Mouse (Mus musculus): ENCODE results near the gene Arhgap8. TPM values are rescaled to one million over a fixed set of nuclear protein-coding genes. Genes with fewer than 3 reads are reported as not detected.
A peak's percentile ranks its signal among the peaks of the same experiment; 100 is the strongest.

Arhgap8 gene
- total and polyA plus RNA-seq, 3 experiments = 0.08 TPM; not detected in 2

GRCm38 (mm10) chr15:84754987-84755386, 35.1 kb downstream of the Arhgap8 start:
- dilution Hi-C loops (cut with MboI; ENCODE audit: extremely low pct_ligation_motif_present, extremely low pct_unique_long_range_greater_than_20kb, low sequenced_read_pairs) (no loop called here), in situ Hi-C loops (cut with MboI; ENCODE audit: low pct_ligation_motif_present, low pct_unique_long_range_greater_than_20kb, low sequenced_read_pairs) (loop anchor here (10.0 kb wide), 1 partner anchor 170 kb away; the partner anchor contains the start of genes Gm29666 and Nup50)
- Histone ChIP-seq H3K4me3 (replicated peaks in 1 of 3; ENCODE audit: low read depth in 2 of 3, low read length in 2 of 3, poor library complexity in 1 of 3) (no peak overlapping the region), H3K9me3 (replicated peaks; ENCODE audit: low read length) (no peaks in the 10 kb centered on the region), H3K27me3 (replicated peaks) (peaks cover 32% of the 10 kb centered on the region), H3K4me1 (ENCODE audit: control insufficient read depth in 1 of 2, insufficient read depth in 2 of 2) (peaks cover 0 to 4% of the 10 kb centered on the region in 2 experiments; a peak in 1 of 4 replicates), H3K9ac (ENCODE audit: insufficient read depth, low read depth) (no peak overlapping the region), H3K36me3 (replicated peaks in 1 of 2; ENCODE audit: control insufficient read depth in 1 of 2, insufficient read depth in 1 of 2, low read length in 1 of 2) (no peaks in the 10 kb centered on the region), H3K27ac (ENCODE audit: insufficient read depth, low read depth) (no peak overlapping the region), H3K4me2 (ENCODE audit: insufficient read depth, low read depth, poor library complexity, severe bottlenecking) (no peak overlapping the region), H3K79me2 (replicated peaks; ENCODE audit: control insufficient read depth, extremely low read depth, insufficient read depth, poor library complexity, severe bottlenecking) (no peaks in the 10 kb centered on the region)
- peak; percentile 87 for TF ChIP-seq RAD21 (IDR thresholded peaks at IDR 0.05; ENCODE audit: low read depth, low read length)
- peak; percentile 78 for TF ChIP-seq SMC3 (IDR thresholded peaks at IDR 0.05; ENCODE audit: low read depth, low read length)
- peak; percentile 34; the same call in 1 of the 2 replicates for TF ChIP-seq NELFE (IDR thresholded peaks at IDR 0.05; ENCODE audit: low read depth, low read length)
- peak; percentile 75; the same call in 1 of the 2 replicates for TF ChIP-seq MAZ (IDR thresholded peaks at IDR 0.05; ENCODE audit: low read depth, low read length)
- TF ChIP-seq MEF2A (IDR thresholded peaks at IDR 0.05; ENCODE audit: borderline replicate concordance, low read depth, low read length) = no peak
- TF ChIP-seq CTCF (conservative IDR thresholded peaks at IDR 0.05 in 1 of 2, IDR thresholded peaks at IDR 0.05 in 1 of 2; ENCODE audit: low read depth in 2 of 2, low read length in 2 of 2) = peak; percentile 75 to 91
- no peak for TF ChIP-seq TCF12 (IDR thresholded peaks at IDR 0.05; ENCODE audit: low read depth, low read length)
- peak; percentile 51 for DNase-seq (ENCODE audit: extremely low read depth)

GRCm38 (mm10) chr15:84756426-84756825, 36.6 kb downstream of the Arhgap8 start:
- no peak overlapping the region for H3K9ac ChIP-seq (ENCODE audit: insufficient read depth, low read depth)

More at GRCm38 (mm10) chr15:84756426-84756825, 36.6 kb downstream of the Arhgap8 start:
- Histone ChIP-seq H3K79me2 (replicated peaks; ENCODE audit: control insufficient read depth, extremely low read depth, insufficient read depth, poor library complexity, severe bottlenecking) (no peaks in the 10 kb centered on the region), H3K4me1 (ENCODE audit: control insufficient read depth in 1 of 2, insufficient read depth in 2 of 2) (peaks cover 0 to 4% of the 10 kb centered on the region in 2 experiments; a peak in 1 of 4 replicates), H3K36me3 (replicated peaks in 1 of 2; ENCODE audit: control insufficient read depth in 1 of 2, insufficient read depth in 1 of 2, low read length in 1 of 2) (no peaks in the 10 kb centered on the region), H3K27me3 (replicated peaks) (peaks cover 35% of the 10 kb centered on the region), H3K27ac (ENCODE audit: insufficient read depth, low read depth) (no peak overlapping the region), H3K4me2 (ENCODE audit: insufficient read depth, low read depth, poor library complexity, severe bottlenecking) (peak overlapping the region; percentile 59), H3K4me3 (replicated peaks in 1 of 3; ENCODE audit: low read depth in 2 of 3, low read length in 2 of 3, poor library complexity in 1 of 3) (no peak overlapping the region), H3K9me3 (replicated peaks; ENCODE audit: low read length) (no peaks in the 10 kb centered on the region)
- TF ChIP-seq TBP (conservative IDR thresholded peaks at IDR 0.05; ENCODE audit: low read depth, low read length) (no peak), IRF4 (IDR thresholded peaks at IDR 0.05; ENCODE audit: low read depth, low read length) (no peak), JUN (IDR thresholded peaks at IDR 0.05; ENCODE audit: insufficient read depth, low read depth, low read length) (no peak), CTCF (conservative IDR thresholded peaks at IDR 0.05 in 1 of 2, IDR thresholded peaks at IDR 0.05 in 1 of 2; ENCODE audit: low read depth in 2 of 2, low read length in 2 of 2) (no peak), CHD1 (IDR thresholded peaks at IDR 0.05; ENCODE audit: low read depth, low read length) (no peak), ELF1 (IDR thresholded peaks at IDR 0.05; ENCODE audit: low read depth, low read length) (no peak), ETS1 (conservative IDR thresholded peaks at IDR 0.05; ENCODE audit: low read depth, low read length) (no peak), NELFE (IDR thresholded peaks at IDR 0.05; ENCODE audit: low read depth, low read length) (no peak), ZKSCAN1 (IDR thresholded peaks at IDR 0.05; ENCODE audit: borderline replicate concordance, low read depth, low read length) (no peak), MEF2A (IDR thresholded peaks at IDR 0.05; ENCODE audit: borderline replicate concordance, low read depth, low read length) (no peak), PAX5 (IDR thresholded peaks at IDR 0.05; ENCODE audit: low read length) (no peak), SMC3 (IDR thresholded peaks at IDR 0.05; ENCODE audit: low read depth, low read length) (no peak), HCFC1 (IDR thresholded peaks at IDR 0.05; ENCODE audit: low read depth, low read length) (no peak), ZNF384 (IDR thresholded peaks at IDR 0.05; ENCODE audit: low read depth, low read length) (no peak), RAD21 (IDR thresholded peaks at IDR 0.05; ENCODE audit: low read depth, low read length) (no peak), GABPA (IDR thresholded peaks at IDR 0.05; ENCODE audit: insufficient replicate concordance, low read depth, low read length) (no peak), POLR2A (IDR thresholded peaks at IDR 0.05; ENCODE audit: low read depth, low read length) (no peak), KAT2A (IDR thresholded peaks at IDR 0.05; ENCODE audit: insufficient replicate concordance, low read length) (no peak)
- in situ Hi-C loops (cut with MboI; ENCODE audit: low pct_ligation_motif_present, low pct_unique_long_range_greater_than_20kb, low sequenced_read_pairs) (loop anchor here (10.0 kb wide), 1 partner anchor 168 kb away; the partner anchor contains the start of genes Gm29666 and Nup50), dilution Hi-C loops (cut with MboI; ENCODE audit: extremely low pct_ligation_motif_present, extremely low pct_unique_long_range_greater_than_20kb, low sequenced_read_pairs) (no loop called here)
- no peak for DNase-seq (ENCODE audit: extremely low read depth)
